Mouse (Mus musculus): ENCODE data around the gene Syvn1.
A peak's percentile ranks its signal among the peaks of the same experiment; 100 is the strongest.

Gene Syvn1

GRCm38 (mm10) chr19:6067724-6068415 is 21.5 kb downstream of the Syvn1 start, which contains the start of gene Tm7sf2:
Gene Tm7sf2 (minus strand): TSS chr19:6068373.
- DNase-seq (ENCODE audit: extremely low read depth, low read depth, low spot score) = no peak

DNA sequence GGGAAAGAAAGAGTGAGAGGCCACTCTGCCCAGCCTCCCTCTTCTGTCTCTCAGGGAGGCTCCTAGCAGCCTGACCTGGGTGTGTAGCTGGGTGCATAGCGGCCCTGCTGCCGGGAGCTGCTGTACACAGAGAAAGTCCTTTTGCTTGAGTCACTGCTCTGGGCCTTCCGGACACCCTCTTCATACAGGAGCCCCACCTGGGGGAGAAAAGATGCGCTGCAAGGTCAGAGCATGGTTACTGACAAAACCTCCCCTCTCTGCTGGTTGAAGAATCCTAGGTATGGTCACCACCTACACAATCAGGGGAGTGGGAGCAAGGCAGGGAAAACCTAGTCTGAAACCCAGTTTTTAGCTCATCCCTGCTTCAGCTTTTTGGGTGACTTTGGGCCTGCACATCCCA is 22.6 kb downstream of the Syvn1 start:
- no peak for DNase-seq (ENCODE audit: extremely low read depth, low read depth, low spot score)

DNA sequence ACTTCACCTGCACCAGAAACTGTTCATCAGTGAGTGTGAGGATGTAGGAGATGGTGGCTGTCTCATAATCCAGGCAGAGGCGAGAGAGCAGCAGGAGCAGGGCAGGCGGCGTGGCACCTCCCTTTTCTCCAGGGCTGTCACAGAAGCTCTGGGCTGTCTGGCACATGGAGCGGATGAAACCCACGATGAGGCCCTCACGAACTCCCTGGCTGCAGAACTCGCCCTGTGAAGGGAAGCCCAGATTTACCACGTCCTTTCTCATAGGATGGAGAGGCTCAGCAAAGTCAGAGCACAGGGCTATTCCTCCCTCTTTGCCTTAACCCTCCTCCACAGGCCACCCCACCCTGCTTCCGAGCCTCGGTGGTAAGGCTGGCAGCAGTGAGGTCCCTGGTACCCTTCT is 23.5 kb downstream of the Syvn1 start:
- no peak for DNase-seq (ENCODE audit: extremely low read depth, low read depth, low spot score)

DNA sequence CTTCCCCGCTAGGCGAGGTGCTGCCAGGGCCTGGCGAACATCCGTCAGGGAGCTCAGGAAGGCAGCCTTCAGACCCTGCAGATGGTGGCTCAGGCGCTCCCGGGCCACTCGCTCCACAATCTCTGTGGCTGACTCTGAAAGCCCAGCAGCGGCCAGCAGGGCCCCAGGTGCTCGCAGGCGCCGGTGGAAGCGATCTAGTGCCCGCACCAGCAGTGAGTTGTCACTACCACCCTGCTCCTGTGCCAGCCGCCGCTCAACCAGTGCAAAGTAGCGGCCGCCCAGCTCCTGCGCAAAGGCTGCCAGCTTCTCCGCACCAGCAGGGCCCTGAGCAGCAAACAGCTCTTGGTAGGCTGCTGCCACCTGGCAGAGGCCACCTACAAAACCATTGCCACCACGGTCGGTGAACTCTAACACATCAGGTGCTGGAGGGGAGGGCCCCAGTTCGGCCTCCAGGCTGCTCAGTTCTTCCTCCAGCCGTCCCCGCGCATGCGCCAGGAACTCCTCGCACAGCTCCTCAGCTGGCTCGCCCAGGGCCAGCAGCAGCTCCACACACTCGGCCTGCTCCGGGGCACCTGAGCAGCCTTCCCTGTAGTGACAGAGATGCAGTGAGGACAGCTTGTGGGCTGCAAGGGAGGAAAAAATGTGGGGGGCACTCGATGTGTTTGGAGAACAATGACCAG is 24.3 kb downstream of the Syvn1 start:
- no peak for DNase-seq (ENCODE audit: extremely low read depth, low read depth, low spot score)

DNA sequence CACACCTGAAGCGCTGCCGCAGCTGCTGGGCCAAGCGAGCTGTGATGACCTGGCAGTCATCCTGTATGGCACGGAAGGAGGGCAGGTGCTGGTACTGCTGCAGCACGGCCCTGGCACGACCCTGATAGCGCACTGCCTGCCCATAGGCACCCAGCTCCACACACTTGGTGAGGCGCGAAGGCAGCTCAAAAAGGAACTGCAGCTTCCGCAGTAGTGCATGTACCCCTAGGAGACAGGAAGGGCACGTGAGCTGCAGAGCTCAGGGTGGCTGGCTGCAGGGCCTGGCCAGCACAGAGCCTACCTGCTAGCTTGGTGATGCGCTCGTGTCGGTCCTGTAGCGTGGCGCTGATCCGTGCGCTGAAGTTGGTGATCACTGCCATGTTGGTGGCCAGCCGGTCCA is 24.9 kb downstream of the Syvn1 start:
- no peak for DNase-seq (ENCODE audit: extremely low read depth, low read depth, low spot score)

DNA sequence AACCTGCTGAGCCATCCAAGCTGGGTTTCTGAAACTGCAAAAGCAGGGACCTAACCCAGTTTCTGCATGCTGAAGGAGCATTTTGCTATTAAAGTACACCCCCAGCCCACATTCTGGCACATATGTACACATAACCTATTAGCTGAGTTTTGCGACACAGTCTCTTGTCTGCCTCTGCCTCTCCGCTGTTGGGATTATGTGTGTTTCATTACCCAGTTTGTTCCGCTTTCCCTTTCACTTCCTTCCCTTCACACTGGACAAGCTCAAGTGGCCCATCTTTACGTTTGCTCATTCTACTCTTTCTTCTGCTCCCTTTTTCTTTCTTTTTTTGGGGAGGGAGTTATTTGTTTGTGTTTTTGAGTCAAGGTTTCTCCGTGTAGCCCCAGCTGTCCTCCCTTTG is 27.5 kb downstream of the Syvn1 start:
- no peak for DNase-seq (ENCODE audit: extremely low read depth, low read depth, low spot score)

DNA sequence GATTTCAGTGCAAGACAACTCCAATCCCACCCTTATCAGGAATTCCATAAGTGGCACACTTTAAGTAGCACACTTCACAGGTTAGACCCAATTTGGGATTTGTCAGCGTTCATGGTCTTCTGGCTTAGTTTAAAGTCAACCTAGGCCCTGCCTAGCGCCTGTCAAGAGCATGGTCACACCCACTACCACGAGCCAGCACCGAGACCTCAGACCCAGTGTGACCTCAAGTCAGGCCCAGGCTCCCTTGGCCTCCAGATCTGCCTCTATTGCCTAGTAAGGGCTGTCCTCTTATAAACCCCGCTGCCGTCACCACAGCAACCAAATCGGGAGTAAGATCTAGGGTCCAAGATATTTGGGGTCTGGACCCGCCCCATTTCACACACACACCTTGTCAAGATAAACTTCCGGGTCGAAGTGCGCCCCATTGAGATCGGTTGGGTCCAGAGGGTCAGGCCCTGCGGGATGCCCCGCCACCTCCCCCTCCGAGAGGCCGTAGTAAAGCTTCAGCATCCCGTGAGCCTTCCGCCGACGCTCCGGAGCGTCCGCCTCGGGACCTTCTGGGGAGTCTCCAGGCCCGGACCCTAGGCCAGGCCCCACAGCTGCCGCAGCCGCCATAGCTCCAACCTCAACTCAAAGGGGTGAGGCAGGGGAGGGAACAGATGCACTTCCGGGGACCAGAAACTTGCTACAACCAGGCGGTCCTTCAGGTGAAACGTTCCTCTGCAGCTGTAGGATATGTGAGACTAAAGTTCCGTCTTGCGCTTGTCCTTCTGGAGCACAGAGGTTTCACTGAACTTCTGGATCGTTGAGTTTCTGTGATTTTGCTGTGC is 30.4 kb downstream of the Syvn1 start, which contains the start of gene Vps51:
Vps51 (minus strand) TSS at position 668 of the 830 bp plus-strand sequence.
- no peak for DNase-seq (ENCODE audit: extremely low read depth, low read depth, low spot score)

GRCm38 (mm10) chr19:6079983-6080480 is 33.7 kb downstream of the Syvn1 start, which contains the start of gene Tmem262:
Gene Tmem262 (plus strand): TSS chr19:6080033.
- DNase-seq (ENCODE audit: extremely low read depth, low read depth, low spot score) = no peak

DNA sequence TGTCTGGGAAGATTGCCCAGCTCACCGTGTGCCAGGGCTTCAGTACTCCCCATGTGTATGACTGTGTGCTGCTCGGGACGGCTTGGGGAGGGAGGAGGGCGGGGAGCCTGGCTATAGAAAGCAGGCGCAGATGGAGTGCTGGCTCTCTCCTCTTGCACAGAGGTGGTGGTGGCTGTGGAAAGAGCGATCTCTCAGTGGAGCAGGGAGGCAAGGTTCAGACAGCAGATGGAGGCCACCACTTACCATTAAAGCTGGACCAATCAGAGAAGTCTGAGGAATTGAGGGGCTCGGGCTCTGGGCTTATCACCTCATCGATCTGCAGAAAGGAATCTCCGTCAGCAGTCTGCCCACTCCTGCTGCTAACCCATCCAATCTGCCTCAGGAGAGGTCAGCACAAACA is 35.8 kb downstream of the Syvn1 start, which contains the start of gene Gm28374:
Gm28374 (minus strand) TSS at position 101 of the 400 bp plus-strand sequence.
- DNase-seq (ENCODE audit: extremely low read depth, low read depth, low spot score) = no peak

GRCm38 (mm10) chr19:6084478-6085248 is 38.3 kb downstream of the Syvn1 start, which contains the start of the genes Zfpl1 and Cdca5:
Gene Zfpl1 (minus strand): TSS chr19:6084956.
Gene Cdca5 (plus strand): TSS chr19:6084983.
- DNase-seq (ENCODE audit: extremely low read depth, low read depth, low spot score) = peak; percentile 77

DNA sequence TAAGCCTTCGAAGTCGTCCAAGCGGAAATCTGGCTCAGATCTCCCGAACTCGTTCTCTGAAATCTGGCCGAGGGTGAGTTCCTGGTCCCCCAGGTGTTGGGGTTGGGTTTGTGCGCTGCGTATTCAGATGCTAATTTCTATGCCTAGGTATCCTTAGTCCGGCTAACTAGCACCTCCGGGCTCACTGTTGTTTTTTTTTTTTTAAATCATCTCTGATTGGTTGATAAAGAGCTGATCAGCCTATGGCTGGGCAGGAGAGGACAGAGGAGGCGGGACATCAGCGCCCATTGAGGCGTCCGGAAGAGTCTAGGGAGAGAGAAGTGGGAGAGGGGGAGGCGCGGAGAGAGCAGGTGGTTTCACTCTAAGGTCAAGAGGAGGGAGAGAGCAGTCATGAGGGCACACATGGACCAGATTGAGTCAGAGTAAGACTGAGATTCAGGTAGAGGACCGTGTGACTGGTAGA is 39.1 kb downstream of the Syvn1 start:
- DNase-seq (ENCODE audit: extremely low read depth, low read depth, low spot score) = no peak

DNA sequence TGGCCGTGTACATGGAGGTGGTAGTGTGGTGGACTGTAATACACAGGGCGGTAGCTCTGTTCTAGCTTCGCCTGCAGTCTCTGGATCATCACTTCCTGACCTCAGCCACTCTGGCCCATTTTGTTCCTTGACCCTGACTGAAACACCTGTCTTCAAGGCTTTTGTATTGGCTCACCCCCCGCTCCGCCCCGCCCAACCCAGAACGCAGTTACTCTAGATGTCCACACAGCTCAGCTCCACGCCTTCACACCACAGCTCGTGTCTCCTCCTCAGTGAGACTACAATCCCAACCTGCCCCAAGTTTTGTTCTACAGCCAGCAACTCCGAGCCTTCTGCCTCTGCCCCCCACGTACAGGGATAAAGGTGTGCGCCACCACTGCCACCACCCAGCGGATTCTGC is 42.5 kb downstream of the Syvn1 start:
- DNase-seq (ENCODE audit: extremely low read depth, low read depth, low spot score) = no peak

- DNase-seq (ENCODE audit: extremely low read depth, low read depth, low spot score) = no peak
Measured at GRCm38 (mm10) chr19:6094119-6094518, 47.7 kb downstream of the Syvn1 start, which contains the start of gene AC131692.1. Gene AC131692.1 (plus strand): TSS chr19:6094419.

DNA sequence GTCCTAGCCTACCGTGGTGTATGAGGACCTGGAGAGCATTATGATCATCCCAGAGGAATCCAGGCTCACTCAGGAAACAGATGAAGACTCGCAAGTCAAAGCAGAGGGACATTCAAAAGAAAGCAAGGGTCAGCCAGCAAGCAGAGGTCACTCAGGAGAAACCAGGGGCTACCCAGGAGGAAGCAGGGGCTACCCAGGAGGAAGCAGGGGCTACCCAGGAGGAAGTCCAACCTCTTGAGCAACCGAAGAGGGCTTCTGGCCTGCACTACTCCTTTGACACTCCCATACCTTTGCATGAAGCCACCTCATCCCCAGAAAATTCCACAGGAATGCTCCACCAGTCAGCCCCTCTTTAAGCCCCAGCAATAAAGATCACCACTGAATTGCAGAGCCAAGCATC is 51.5 kb downstream of the Syvn1 start:
- no peak for DNase-seq (ENCODE audit: extremely low read depth, low read depth, low spot score)

DNA sequence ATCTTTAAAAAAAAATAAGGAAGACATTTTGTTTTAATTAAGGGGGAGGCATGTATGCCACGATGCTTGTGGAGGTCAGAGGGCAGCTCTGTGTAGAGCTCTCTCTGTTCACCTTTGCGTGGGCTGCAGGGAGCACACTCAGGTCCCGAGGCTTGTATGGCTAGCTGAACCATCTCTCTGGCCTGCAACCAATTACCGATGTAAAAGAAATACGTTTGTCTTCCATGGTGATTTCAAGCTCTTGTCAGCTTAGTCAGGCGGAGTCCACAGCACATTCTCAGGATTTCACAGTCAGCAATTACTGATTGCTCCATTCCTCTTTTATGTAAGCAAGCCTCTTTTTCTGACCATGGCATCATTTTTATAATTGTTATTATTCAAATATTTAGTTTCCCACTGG is 54.8 kb downstream of the Syvn1 start:
- DNase-seq (ENCODE audit: extremely low read depth, low read depth, low spot score) = no peak

GRCm38 (mm10) chr19:6102169-6102853 is 55.9 kb downstream of the Syvn1 start:
- DNase-seq (ENCODE audit: extremely low read depth, low read depth, low spot score) = no peak
